Mouse (Mus musculus) layer of hippocampus, adult 11-12 months (tissue): ENCODE data around the gene 5031439G07Rik.
"Not testable (repeated sequence)": the region's sequence is repeated elsewhere in the genome, so short reads cannot be mapped to it uniquely, and the experiment has no call there.

Experiments used
- DNase-seq: peaks from one replicate; pipeline ENCODE4 v3.0.0; 2022; ENCODE audit warnings: low spot score

The 5031439G07Rik gene

DNA sequence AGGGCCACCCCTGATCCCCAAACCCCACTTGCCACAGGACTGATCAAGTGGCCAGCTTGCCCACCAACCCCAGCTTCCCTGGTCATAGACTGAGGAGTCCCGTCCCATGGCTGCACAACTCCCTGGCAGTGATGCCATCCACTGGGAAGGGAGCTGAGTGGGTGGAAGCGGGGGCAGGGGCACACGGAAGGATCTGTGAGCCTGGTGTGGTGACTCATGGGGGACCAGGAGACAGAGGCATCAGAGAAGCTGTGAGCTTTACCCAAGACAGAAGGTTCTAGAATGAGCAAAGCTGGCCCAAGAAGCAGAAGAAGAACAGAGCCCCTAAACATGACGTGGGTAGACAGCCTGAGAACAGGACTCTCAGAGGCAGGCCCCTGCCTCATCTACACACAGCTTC, 38.3 kb downstream of the 5031439G07Rik start:
- no peak for DNase-seq

DNA sequence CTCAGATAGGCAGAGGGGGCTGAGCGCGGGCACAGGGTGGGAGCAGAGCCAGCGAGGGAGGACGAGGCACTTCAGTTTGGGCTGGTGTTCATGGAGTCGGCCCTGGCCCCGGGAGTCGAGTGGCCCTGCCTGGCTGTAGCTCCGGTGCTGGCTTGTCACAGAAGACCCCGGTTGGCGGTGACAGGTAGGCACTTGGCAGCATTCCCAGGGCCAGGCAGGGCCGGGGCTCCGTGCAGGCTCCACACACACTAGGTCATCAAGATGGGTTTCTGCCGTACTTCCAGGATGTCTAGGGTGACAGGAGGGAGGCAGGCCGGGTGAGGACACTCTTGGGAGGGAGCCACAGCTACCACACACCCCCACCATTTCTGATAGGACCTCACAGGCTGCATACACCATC, 39.4 kb downstream of the 5031439G07Rik start:
- DNase-seq, result no peak

DNA sequence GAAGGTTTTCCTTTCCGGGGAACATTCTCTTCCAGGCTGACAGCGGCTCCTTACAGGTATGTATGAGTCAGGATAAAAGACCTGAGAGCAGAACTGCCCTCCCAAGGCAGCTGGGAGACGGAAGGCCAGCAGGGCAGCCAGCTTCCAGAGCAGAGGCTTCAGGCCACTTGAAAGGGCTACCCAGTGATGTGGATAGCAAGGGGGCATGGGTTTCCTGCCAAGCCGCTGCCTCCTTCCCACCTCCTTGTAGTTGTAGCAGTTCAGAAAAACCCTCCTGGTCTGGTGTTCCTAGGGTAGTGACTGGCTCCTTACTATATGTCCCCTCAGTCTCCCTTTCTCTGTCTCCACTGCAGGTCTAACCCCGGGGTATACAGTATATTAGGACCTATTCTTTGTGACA, 44.0 kb downstream of the 5031439G07Rik start:
- no peak for DNase-seq

DNA sequence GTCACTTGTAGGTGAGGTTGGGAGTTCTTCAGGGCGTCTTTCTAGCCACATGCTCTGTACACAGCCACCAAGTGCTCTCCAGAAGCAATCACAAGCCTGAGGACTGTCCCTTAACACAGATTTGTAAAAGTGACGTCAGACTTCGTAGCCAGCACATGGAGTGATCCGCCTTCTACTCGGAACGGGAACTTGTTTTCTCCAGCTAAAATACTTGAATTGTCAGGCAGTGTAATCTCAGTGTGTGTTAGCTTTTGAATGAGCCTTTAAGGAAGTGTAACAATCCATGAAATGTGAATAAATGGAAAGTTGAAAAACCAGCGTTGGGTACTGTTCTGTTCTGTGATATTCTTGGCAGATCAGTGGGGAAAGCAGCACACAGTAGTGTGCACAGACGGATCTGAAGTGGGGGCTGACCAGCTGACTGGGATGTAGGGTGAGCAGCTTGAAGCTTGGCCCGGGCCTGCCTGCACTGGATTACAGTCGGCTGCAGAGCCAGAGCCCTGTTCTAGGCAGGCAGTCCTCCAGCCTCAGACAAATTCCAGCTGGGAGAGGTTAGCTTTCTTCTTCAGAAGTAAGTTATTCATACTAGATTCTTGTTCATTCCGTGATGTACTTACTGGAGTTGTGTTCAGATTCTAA, 45.6 kb downstream of the 5031439G07Rik start:
- peak; percentile 67 for DNase-seq

DNA sequence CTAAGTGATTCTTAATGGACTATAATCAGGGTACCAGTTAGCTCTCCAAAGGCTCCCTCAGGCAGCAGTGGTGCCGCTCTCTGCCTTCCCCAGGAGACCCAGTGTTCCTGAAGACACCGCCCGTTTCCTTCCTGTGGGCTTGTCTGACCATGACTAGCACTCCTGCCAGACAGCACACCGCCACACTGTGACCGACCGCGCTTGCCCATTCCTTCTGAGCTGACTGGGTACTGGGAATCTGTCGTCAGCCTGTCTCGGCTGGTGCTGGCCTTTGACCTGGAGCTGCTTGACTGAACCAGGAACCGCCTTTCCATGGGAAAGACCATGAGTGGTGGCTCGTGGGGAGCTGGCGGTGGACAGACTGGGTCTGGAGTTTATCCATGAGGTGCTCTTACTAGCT, 48.2 kb downstream of the 5031439G07Rik start:
- DNase-seq, result no peak

- no peak for DNase-seq
Observed at GRCm38 (mm10) chr15:84934901-84935300, 53.5 kb downstream of the 5031439G07Rik start.

- no peak for DNase-seq
Observed at GRCm38 (mm10) chr15:84932351-84932750, 56.0 kb downstream of the 5031439G07Rik start.

DNA sequence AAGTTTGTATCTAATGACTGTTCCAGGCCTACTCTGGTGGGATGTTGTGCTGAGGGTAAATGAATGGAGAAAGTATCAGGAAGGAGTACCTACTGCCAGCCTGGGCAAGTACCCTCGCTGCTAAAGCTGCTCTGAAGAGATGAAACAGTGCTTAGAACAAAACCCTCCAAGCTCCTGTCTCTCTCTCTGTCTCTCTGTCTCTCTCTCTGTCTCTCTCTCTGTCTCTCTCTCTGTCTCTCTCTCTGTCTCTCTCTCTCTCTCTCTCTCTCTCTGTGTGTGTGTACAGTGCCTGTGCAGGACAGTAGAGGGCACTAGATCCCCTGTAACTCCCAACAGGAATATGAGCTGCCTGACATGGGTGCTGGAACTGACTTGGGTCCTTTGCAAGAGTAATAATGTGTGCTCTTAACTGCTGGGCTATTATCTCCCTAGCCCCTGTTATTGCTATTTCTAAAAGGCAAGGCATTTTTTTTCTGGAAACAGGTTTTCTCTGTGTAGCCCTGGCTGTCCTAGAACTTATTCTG, 62.8 kb downstream of the 5031439G07Rik start:
- DNase-seq, result no peak

- peak; percentile 46 for DNase-seq
Observed at GRCm38 (mm10) chr15:84924781-84925315, 63.5 kb downstream of the 5031439G07Rik start.

GRCm38 (mm10) chr15:84923508-84924181, 64.7 kb downstream of the 5031439G07Rik start:
- peak; percentile 17 for DNase-seq

- DNase-seq, result peak; percentile 100
Observed at GRCm38 (mm10) chr15:84922884-84923507, 65.4 kb downstream of the 5031439G07Rik start, which contains the start of gene Nup50. Gene Nup50, plus strand, starts transcription at chr15:84923411.

GRCm38 (mm10) chr15:84919938-84920337, 68.4 kb downstream of the 5031439G07Rik start, which contains the start of gene Gm29666:
Gene Gm29666, minus strand, starts transcription at chr15:84920038.
- DNase-seq, result no peak

GRCm38 (mm10) chr15:84913201-84913600, 75.2 kb downstream of the 5031439G07Rik start:
- no peak for DNase-seq

GRCm38 (mm10) chr15:84903843-84904385, 84.4 kb downstream of the 5031439G07Rik start:
- no peak for DNase-seq

DNA sequence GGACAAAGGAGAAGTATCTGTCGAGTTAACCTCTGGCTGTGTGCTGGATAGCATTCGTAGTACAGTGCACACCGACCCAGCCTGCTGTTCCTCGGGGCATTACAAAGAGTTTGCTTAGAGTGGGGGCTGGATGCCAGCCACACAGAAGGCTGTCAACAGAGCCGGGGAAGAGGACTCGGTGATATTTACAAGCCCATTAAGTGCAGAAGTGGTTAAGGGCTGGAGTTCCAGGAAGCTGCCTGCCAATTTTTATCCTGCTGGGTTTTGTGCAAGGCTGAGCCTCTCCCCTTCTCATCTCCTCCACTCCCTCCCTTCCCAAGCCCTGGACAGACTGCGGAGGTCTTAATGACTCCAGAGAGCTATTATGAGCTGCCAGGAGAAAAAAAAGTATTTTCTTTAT, 90.3 kb downstream of the 5031439G07Rik start:
- DNase-seq, result no peak

- DNase-seq, result no peak
Observed at GRCm38 (mm10) chr15:84896664-84897063, 91.7 kb downstream of the 5031439G07Rik start.

GRCm38 (mm10) chr15:84896216-84896615, 92.1 kb downstream of the 5031439G07Rik start:
- not testable (repeated sequence) for DNase-seq
